Mouse (Mus musculus): ENCODE data around the gene Atrnl1. TPM values are rescaled to one million over a fixed set of nuclear protein-coding genes. Genes with fewer than 3 reads are reported as not detected.
"Not testable (repeated sequence)": the region's sequence is repeated elsewhere in the genome, so short reads cannot be mapped to it uniquely, and the experiment has no call there.

Atrnl1 gene
- total and polyA plus RNA-seq, 3 experiments, result 5.7 to 24.4 (median 23.4) TPM

GRCm38 (mm10) chr19:58023216-58023825 is 412.5 kb downstream of the Atrnl1 start:
- DNase-seq, result no peak

DNA sequence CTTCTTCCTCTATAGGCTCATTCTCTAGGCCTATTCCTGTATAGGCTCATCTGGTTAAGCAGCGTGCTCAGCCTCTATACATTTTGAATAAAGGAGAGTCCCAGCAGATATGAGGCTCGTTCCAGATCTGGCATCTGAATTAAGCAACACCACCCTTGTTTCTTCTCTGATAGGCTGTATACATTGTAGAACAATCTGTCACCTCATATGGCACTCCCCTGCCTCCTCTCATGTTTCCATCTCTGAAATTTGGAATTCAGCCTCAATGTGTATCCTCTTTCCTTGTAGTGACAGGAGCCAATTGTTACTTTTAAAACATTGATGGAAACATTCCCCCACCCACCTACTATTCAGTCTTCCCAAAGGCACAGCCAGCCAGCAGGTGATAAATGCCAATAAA is 414.2 kb downstream of the Atrnl1 start:
- DNase-seq, result no peak

GRCm38 (mm10) chr19:58029661-58030060 is 418.8 kb downstream of the Atrnl1 start:
- no peak for DNase-seq

GRCm38 (mm10) chr19:58033241-58033640 is 422.4 kb downstream of the Atrnl1 start:
- no peak for DNase-seq

GRCm38 (mm10) chr19:58036166-58036565 is 425.3 kb downstream of the Atrnl1 start:
- DNase-seq, result no peak

DNA sequence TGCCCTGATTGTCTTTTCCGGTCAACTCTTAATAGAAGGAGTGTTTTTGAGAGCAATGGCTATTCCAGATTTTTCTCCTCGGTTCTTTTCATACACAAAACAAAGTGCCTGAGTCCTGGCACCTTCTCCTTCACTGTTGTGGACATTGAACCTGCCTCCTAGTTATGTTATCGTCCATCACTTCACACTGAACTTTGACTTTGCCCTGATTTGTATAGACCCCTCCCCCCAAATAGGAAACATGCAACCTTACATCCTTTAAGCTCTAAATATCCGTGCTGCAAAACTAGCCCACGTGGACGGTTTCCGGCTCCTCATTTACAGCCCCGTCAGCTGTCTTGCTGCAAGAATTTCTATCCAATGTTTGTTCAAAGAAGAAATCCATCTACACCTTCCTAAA is 432.3 kb downstream of the Atrnl1 start:
- no peak for DNase-seq

- DNase-seq, result no peak
Measured at GRCm38 (mm10) chr19:58043550-58043949, 432.7 kb downstream of the Atrnl1 start.

- no peak for DNase-seq
Measured at GRCm38 (mm10) chr19:58044816-58045215, 434.0 kb downstream of the Atrnl1 start.

DNA sequence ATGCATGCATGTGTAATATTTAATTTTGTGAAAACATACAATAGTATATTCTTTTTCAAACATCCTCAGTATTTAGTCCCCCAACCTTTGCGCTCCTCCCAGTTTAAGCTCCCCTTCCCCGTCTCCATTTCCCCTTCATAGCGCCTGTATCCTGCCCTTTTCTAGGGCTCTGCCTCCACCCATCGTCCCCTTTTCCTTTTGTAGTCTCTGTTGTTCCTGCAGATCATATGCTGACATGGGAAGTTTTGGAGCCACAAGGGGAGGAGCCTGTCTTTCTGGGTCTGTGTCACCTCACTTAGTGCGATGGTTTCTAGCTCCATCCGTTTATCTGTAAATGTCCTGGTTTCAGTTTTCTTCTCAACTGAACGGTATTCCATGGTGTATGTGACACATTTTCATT is 435.8 kb downstream of the Atrnl1 start:
- no peak for DNase-seq

- not testable (repeated sequence) for DNase-seq
Measured at GRCm38 (mm10) chr19:58050410-58050809, 439.6 kb downstream of the Atrnl1 start.

GRCm38 (mm10) chr19:58050986-58051385 is 440.2 kb downstream of the Atrnl1 start:
- DNase-seq, result no peak

GRCm38 (mm10) chr19:58051905-58052304 is 441.1 kb downstream of the Atrnl1 start:
- DNase-seq, result no peak

- DNase-seq, result no peak
Measured at GRCm38 (mm10) chr19:58052444-58053135, 441.8 kb downstream of the Atrnl1 start.

GRCm38 (mm10) chr19:58059719-58060118 is 448.9 kb downstream of the Atrnl1 start:
- no peak for DNase-seq

GRCm38 (mm10) chr19:58060199-58060853 is 449.5 kb downstream of the Atrnl1 start:
- no peak for DNase-seq

DNA sequence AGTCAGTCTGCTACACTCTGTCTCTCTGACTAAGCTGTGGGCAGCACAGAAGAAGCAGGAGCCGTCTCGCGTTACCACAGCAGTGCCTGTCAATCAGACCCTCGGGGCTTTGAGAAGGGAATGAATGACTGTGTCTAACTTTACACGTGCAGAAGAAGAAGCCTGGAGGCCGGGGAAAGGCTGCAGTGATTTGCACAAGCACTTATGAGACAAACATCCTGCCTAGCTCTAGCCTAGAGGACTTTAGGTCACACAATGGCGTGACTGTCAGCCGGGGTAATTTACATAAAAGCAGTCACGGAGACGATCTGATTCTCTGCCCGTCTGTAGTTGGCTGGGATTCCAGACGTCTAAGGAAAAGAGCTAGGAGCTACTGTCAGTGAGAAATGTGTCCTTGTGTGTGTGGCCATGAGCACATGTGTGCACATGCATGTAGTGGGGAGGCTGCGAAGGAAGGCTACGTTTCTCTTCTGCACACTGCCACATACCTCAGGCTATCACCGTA is 450.1 kb downstream of the Atrnl1 start:
- DNase-seq, result no peak

- DNase-seq, result no peak
Measured at GRCm38 (mm10) chr19:58061933-58062332, 451.1 kb downstream of the Atrnl1 start.

- no peak for DNase-seq
Measured at GRCm38 (mm10) chr19:58063541-58063940, 452.7 kb downstream of the Atrnl1 start.

DNA sequence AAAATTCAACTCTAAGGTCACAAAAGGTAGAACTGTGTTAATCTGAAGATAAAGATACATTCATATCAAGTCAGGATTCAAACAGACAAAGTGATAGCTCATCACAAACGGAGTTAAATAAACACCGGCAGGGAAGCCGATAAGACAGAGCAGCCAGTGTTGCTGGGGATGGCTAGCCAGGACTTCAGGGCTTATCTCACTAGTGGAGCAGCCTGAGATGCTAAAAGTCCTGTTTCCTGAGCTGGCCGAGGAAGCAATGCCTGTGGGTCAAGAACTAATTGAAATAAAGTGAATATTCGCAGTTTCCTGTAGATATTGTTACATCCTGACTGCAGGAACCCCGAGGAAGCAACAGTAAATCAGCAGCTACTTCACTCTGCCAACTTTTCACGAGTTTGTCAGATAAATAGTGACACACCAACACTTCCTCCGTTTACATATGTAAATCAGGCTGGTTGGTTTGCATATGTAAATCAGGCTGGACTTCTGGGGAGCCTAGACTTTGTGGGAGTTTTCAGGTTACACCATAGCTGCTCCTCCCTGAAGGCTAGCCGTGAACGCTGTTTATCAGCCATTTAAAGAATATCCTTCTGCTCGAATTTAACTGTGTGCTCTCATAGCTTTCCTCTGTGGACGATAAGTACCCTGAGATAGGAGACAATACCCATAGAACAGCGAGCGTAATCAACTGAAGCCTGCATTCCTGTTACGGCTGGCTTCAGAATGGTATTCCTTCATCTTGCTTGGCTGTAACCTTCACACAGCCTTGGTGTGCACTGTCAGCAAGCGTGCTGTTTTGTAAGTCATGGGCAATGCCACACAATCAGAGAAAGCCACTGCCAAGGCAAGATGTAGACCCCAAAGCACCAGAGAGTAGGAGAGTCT is 453.5 kb downstream of the Atrnl1 start:
- no peak for DNase-seq

DNA sequence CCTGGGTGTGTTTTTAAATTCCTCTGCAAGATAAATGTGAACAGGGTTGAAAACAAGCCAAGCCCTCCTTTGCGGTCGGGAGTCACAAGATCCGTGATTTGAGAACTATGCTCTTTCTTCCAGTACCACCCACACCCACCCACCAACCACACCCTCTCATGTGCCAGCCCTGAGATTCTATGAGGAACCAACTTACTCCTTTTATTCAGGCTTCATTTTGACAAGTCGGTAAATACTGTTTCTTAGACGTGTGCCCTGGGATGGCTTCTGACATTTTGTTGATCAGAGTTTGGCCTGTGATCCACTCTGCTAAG is 454.1 kb downstream of the Atrnl1 start:
- DNase-seq, result no peak

GRCm38 (mm10) chr19:58065514-58065913 is 454.7 kb downstream of the Atrnl1 start:
- no peak for DNase-seq

- no peak for DNase-seq
Measured at GRCm38 (mm10) chr19:58068114-58068513, 457.3 kb downstream of the Atrnl1 start.
